Comparison of ENCODE assay signal across 25 mouse cellular contexts in the genomic region with DNA sequence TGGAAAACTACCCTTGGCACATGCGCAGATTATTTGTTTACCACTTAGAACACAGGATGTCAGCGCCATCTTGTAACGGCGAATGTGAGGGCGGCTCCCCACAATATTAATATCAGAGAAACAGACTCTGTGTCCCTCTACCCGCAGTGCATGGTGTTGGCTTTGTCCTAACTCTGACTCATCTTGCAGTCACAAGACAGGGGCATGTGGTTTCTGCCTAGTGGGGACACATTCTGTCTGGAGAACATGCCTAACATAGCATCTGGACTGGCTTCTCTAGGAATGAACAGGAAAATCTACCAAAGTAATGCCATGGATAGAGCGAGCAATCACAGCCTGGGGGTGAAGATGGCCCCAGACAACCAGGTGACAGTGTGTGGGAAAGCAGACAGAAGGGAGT. TPM values are rescaled to one million over a fixed set of nuclear protein-coding genes. Genes with fewer than 3 reads are reported as not detected.
DNase-seq lines count a peak whose midpoint lies in the region; ATAC-seq and TF ChIP-seq lines count a peak whose summit lies in the region.
"Had no signal": no experiment of that assay in that cellular context is flagged by ENCODE, and none has a peak within 500 bp of the region (broad histone marks: within the 10 kb centered on the region; RNA-seq: fewer than 3 reads in every experiment).

No protein-coding gene starts in this region.

- peak; percentile 54 for DNase-seq in cerebellum, adult 9-11 months
- DNase-seq in cerebellum, postnatal 14 days: no peak
- DNase-seq in layer of hippocampus, adult 2 months (ENCODE audit: low spot score in 2 of 2): peak in 1 of 2 experiments; percentile 33
- no peak for DNase-seq in layer of hippocampus, postnatal 14 days (ENCODE audit: low spot score in 2 of 2)
- DNase-seq in 416B (ENCODE audit: low read depth): peak; percentile 15
- peak; percentile 39 for DNase-seq in Muller cell, postnatal 12 days (ENCODE audit: inconsistent ontology term)
- DNase-seq in embryo, embryonic 10 days (ENCODE audit: low spot score): no peak
- no peak for DNase-seq in midbrain, postnatal 0 days (ENCODE audit: low spot score)
- DNase-seq: adrenal gland, adult 8-10 months; cerebellum, adult 11 months; cerebellum, postnatal 10 days; gastrocnemius, adult 2 months; gastrocnemius, postnatal 25 days; heart, postnatal 10 days; heart, postnatal 4 days had no signal

- H3K27me3 ChIP-seq in midbrain, postnatal 0 days (ENCODE audit: insufficient read depth, low read length): no peaks in the 10 kb centered on the region
- H3K27me3 ChIP-seq: forebrain, embryonic 12.5 days; hindbrain, embryonic 12.5 days had no signal

- H3K27ac ChIP-seq in layer of hippocampus, adult 2 months: peak overlapping the region; percentile 70
- no peak overlapping the region for H3K27ac ChIP-seq in midbrain, postnatal 0 days (ENCODE audit: low read depth, low read length)
- H3K27ac ChIP-seq: embryonic facial prominence, embryonic 13.5 days; forebrain, embryonic 12.5 days; gastrocnemius, adult 2 months; heart, embryonic 10.5 days; hindbrain, embryonic 12.5 days had no signal

- no peak overlapping the region for H3K4me2 ChIP-seq in midbrain, postnatal 0 days (ENCODE audit: low read depth, low read length, poor library complexity, severe bottlenecking)
- H3K4me2 ChIP-seq: embryonic facial prominence, embryonic 13.5 days; forebrain, embryonic 12.5 days; hindbrain, embryonic 12.5 days had no signal

- peaks cover 9% of the 10 kb centered on the region; the same call in 1 of the 2 replicates for H3K4me1 ChIP-seq in midbrain, postnatal 0 days (ENCODE audit: insufficient read depth, low read length)

- no peaks in the 10 kb centered on the region for H3K9me3 ChIP-seq in midbrain, postnatal 0 days (ENCODE audit: low read length)
- H3K9me3 ChIP-seq: embryonic facial prominence, embryonic 13.5 days; forebrain, embryonic 12.5 days; heart, embryonic 10.5 days; hindbrain, embryonic 12.5 days had no signal

- no peak for TF ChIP-seq CTCF in layer of hippocampus, adult 2 months (conservative IDR thresholded peaks at IDR 0.05)
- no peak for TF ChIP-seq CTCF in midbrain, postnatal 0 days (IDR thresholded peaks at IDR 0.05)

- 97% methylated on average over 6 of the region's 7 CpGs for WGBS in midbrain, postnatal 0 days

- ATAC-seq in midbrain, postnatal 0 days (ENCODE audit: low FRiP score): no peak
- ATAC-seq: forebrain, embryonic 16.5 days; hindbrain, embryonic 16.5 days; inflammation-experienced regulatory T-cells, adult 6 months; intestine, postnatal 0 days had no signal

- H3K9ac ChIP-seq in midbrain, postnatal 0 days (replicated peaks; ENCODE audit: low read length, poor library complexity, severe bottlenecking): no peak overlapping the region
- H3K9ac ChIP-seq: embryonic facial prominence, embryonic 13.5 days; forebrain, embryonic 12.5 days; hindbrain, embryonic 12.5 days had no signal

- no peak overlapping the region for H3K4me3 ChIP-seq in layer of hippocampus, adult 2 months
- no peak overlapping the region for H3K4me3 ChIP-seq in midbrain, postnatal 0 days (ENCODE audit: low read depth, low read length)
- H3K4me3 ChIP-seq: embryonic facial prominence, embryonic 13.5 days; forebrain, embryonic 12.5 days; gastrocnemius, adult 2 months; heart, embryonic 10.5 days; hindbrain, embryonic 12.5 days had no signal

- H3K36me3 ChIP-seq in midbrain, postnatal 0 days (ENCODE audit: insufficient read depth, low read length): peaks cover 18% of the 10 kb centered on the region
- H3K36me3 ChIP-seq: embryonic facial prominence, embryonic 13.5 days; forebrain, embryonic 12.5 days; heart, embryonic 10.5 days; hindbrain, embryonic 12.5 days had no signal

RNA-seq across cellular contexts. Expression of gene Syt13, which starts 23.9 kb away (rescaled TPM):
- 100 to 1,000 TPM; 153 to 163 TPM for total RNA-seq in layer of hippocampus, adult 2 months (2021)
- total RNA-seq in layer of hippocampus, postnatal 14 days (2021): 100 to 1,000 TPM; 124 to 128 TPM
- 188 and 190 TPM in 2 replicates for total RNA-seq in midbrain, postnatal 0 days (2014; rRNA removed)
- polyA plus RNA-seq in midbrain, postnatal 0 days (2015; fragmentation: Nextera tagmentation; extraction: Ambion mirVana): 106 and 107 TPM in 2 replicates
- total RNA-seq: CH12.LX; granulocyte monocyte progenitor cell, adult 5-6 weeks had no signal
- polyA plus RNA-seq: inflammation-experienced regulatory T-cells, adult 6 months had no signal

Comparison
In these comparisons a context has a peak if more than half of its experiments do, and no peak if none do; other contexts are left out.
1. DNase-seq: peak in cerebellum, adult 9-11 months (single experiment), 416B (single experiment) and Muller cell, postnatal 12 days (single experiment); none in cerebellum, postnatal 14 days (0 of 2), layer of hippocampus, postnatal 14 days (0 of 2), embryo, embryonic 10 days (single experiment) and midbrain, postnatal 0 days (single experiment).